Mouse (Mus musculus) spleen, postnatal 36 days (tissue): ENCODE measurements around the gene Adcy2.

Experiments
- DNase-seq, 2 experiments: peaks; one replicate each; pipeline ENCODE4 v3.0.0; 2022; ENCODE audit warnings: low spot score in 2 of 2, mixed read lengths in 1 of 2

Gene Adcy2

GRCm38 (mm10) chr13:68826461-68826860, 172.9 kb downstream of the Adcy2 start:
- no peak for DNase-seq

DNA sequence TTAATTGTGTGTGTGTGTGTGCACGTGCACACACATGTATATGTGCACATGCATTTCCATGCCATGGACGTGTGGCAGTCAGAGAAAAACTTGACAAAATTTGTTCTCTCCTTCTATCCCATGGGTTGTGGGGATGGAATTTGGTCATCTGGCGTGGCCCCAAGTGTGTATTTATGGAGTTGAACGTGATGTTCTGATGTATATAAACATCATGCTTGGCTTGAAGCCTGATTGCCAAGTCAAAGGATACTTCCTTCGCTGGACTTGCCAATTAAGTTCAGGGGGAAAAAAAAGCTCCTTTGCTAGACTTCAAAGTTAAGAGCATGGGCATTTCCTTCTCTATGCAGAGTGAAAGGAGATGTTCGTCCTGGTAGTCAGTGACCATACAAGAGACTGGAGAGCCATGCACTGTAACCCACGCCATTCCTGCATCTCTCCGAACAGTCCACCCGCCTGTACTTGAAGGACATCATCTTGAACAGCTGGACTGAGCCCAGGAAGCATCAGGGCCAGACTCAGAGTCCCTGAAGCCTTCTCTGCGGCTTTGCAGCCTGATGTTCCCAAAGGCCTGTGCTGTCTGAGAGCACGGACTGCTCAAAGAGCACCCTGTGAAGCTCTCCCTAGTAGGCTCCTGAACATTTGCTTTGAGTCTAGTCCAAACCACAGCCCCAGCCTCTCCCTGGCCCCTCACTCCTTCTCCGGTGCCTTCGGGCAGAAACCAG, 178.3 kb downstream of the Adcy2 start:
- DNase-seq: no peak

DNA sequence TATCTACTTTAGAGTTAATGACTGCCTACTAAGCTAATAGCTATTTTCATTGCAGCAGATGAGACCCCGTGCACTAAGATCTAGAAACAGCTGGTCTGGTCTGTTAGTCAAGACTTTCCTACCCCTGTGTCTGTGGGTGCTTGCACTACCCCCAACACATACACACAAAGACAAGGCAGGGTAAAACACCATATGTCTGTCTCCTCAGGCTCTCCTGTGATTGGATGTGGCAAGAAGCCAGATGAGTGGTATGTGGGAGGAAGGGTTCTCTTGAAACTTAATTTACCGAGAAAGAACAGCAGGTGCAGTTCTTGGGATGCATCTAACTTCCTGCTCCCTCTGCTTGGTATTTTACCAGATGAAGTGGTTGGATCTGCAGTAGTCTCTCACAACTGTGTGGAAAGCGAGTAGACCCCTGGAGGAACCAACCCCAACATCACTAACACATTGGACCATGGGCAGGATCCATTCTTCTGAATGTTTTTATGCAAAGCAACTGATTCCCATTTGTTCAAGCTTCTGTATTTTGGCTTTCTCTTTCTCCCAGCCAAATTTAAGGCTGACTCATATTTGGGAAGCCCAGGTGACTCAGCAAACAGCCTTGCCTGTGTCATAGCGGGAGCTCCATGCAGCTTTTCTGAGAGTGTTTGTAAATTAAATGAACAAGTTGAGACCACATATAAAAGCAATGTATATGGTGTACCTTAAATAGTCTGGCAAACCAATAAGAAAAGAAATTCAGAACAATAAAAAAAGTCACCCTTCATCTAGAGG, 183.4 kb downstream of the Adcy2 start:
- DNase-seq: no peak

DNA sequence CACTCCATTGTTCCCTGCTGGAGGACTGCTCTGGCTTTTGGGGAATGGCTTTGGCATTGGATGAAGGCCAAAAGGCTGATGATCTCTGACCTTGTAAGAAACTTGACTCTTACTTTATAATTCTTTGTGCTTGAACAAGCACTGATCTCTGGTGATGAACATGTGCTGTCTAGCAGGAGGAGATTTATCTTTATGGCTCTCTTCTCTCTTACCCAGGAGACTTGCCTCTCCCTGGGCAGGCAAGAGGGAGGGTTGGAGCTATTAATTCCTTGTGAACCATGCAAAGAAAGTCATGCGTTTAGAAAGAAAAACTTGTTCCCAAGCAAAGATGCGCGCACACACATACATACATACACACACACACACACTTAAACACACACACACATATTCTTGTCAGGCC, 188.2 kb downstream of the Adcy2 start:
- no peak for DNase-seq

DNA sequence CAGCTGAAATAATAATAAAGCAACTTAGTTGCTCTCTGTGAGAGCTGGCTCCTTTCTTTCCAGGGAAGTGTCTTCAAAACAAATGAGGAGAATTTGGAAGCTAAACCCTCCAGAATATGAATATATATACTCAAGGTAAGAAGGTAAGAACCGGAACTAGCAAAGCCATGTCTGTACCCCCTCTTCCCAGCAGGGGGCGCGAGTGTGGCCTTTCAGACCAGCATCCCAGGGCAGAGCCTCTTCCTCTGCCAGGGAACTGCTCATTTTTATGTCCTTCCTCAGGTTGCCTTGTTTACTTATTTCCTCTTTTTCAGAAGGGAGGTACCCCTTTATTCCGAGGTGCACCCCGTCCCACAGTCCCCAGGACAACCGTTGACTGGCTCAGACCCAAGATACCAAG, 199.6 kb downstream of the Adcy2 start:
- DNase-seq: no peak

DNA sequence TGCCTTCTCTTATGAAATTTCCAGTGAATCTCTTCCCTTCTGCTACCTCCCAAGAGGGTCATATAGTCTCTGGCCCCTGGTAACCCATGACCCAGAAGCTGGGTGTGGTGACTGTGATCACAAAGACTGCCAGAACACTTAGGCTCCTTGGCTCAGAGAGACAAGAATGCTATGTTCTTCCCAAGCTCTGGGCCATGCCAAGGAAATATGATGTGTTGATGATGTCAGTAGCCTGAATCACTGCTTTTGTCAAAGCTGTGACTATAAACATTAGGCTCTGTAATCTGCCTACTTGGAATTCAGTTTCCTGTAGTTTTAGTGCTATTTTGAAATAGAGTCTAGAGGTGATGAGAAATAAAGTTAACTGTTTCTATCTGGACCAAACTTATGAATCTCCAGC, 206.1 kb downstream of the Adcy2 start:
- DNase-seq: no peak

DNA sequence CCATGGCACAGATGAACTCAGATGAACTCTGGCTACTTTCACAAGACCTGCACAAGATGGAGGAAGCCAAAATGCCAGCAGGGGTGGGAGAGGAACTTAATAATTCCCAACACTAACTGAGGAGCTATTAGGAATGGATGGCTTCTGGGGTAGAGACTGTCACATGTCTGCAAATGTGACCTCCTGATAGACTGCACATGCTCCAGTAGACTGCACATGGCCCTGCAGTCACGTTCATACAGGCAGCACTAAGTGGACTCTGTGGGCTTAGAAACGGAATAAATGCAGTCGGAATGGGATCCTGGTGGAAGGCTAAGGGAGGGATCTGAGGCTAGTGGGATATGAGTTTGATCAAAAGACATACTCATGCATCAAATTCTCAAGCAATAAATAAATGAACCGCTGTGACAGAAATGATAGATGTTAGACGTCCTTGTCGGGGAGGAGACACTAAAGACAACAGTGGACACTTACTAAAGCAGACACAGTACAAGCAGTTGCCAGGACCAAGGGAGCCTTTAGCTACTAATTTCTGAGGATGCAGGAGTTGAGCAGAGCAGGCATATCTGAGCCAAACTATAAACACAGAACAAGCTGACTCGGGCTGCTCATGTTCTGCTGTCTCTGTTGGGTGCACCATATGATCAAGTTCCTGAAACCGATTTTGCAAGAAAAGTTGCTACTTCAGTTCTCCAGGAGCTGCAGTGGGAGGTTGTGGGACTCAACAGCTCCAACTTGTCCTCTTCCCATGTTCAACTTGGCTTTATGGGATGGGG, 211.9 kb downstream of the Adcy2 start:
- DNase-seq: no peak

DNA sequence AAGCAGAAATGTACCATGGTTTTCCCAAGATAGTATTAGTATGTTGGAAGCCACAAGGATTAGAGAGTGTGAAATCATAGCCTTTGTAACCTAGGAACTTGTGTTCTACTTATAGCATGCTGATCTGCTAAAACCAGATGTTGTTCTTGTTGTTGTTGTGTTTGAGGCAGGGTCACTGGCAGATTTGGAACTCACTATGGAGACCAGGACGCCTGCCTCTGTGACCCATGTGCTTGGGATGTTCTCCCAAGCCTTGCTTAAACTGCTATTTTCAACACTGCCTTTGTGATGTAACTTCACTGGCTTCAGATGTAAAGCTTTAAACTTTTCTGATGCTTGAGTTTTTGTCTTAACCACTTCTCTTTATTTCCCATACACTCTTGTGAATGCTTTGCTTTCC, 216.2 kb downstream of the Adcy2 start:
- DNase-seq: no peak

GRCm38 (mm10) chr13:68778011-68778672, 221.2 kb downstream of the Adcy2 start:
- no peak for DNase-seq

DNA sequence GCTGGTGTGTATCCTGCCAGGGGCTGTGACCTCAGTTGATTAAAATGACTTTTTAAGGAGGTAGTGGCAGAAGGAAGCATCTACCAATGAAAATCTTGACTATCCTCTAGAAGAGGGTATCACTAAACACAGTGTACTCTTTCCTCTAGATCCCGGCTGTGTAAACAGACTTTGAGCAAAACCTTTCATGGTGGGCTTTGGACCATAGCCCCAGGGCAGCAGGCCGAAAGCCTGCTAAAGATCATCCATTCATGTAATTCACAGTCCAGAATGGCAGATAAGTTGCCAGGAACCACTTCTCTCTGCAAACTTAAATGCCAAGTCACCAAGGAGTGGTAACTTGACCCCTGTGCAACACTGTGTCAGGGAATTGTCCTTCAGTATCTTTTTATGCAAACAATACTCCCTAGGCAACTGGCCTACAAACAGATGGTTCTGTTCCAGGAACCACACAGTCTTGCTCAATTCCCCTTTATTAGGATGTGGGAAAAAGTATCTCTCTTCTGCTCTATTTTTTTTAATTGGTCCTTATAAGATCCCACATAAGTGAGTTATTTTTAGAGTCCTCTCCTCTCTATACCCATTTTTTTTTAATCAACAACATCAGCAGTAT, 225.6 kb downstream of the Adcy2 start:
- DNase-seq: no peak

DNA sequence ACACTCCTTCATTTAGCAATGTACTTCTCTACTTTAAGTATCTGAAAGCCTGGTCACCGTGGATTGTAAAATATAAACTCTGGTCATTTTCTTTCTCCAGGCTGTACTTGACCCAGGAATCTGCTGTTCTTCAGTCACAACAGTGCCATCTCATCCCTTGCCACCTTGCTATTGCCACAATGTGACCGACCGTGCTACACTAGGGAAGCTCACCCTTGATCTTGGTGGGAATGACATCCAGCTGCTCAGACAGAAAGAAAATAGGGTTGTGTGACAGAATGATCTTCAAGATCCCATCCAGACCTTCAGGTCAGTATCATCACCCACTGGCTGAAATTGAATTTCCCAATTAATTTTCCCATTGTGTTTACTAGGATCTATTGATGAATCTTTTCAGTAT, 230.8 kb downstream of the Adcy2 start:
- DNase-seq: no peak

DNA sequence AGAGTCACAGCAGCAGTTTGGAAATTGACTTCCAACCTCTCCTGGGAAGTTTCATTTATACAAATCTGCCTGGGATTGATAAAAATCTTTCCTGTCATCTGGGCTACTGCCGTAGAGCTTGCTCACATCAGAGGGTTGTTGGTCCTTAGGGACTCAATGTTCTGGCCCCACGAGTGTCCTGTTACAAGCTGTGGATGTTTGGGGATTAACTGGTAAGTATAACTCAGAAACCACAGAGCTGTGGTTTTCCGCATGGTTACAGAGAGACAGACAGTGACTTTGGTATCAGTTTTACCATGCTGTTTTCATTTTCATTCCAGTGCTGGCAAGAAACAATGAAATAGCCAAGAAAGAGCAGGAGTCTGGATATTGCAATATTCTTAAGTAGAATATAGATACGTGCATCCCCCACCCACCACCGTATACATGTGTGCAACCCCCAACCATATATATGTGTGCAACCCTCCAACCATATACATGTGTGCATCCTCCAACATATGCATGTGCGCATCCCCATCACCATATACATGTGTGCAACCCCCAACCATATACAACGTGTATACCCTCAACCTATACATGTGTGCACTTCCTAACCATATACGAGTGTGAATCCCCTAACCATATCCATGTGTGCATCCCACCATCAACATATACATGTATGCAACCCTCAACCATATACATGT, 233.3 kb downstream of the Adcy2 start:
- no peak for DNase-seq

- no peak for DNase-seq
These were observed 234.7 kb downstream of the Adcy2 start for GRCm38 (mm10) chr13:68764614-68765013.

DNA sequence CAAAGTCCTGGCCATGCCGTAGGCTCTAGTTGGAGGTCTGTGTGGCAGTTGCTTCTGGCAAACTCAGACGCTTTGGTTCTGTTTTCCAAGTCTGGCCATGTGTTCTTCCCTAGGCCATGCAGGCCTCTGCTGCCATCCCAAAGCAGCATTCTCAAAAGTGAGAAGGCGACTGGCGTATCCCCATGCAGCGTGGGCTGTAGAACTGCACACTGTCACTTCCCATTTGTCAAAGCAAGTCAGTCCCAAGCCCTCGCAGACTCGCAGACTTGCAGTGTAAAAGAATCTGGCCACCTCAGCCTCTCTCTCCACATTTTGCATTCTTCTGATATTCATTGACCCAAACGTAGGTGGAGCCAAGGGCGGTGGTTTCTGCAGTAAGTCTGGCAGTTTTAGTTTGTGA, 249.5 kb downstream of the Adcy2 start:
- no peak for DNase-seq

DNA sequence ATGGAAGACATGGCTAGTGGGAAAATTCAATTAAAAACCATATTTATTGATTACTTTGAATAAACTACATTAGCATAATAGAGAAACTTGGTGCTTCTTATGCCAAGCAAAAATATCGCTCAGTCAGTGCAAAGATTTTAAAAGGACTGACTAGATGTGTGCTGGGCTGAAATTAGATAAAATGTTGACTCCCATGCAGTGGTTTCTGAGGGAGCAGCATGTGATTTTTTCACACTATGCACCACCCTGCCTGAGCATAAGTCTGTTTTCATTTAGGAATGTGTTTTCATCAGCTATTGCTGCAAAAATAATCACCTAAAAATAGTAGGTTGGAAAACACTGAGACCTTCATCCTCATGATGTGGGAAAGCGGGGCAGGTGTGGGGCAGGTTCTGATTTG, 250.0 kb downstream of the Adcy2 start:
- DNase-seq: no peak

DNA sequence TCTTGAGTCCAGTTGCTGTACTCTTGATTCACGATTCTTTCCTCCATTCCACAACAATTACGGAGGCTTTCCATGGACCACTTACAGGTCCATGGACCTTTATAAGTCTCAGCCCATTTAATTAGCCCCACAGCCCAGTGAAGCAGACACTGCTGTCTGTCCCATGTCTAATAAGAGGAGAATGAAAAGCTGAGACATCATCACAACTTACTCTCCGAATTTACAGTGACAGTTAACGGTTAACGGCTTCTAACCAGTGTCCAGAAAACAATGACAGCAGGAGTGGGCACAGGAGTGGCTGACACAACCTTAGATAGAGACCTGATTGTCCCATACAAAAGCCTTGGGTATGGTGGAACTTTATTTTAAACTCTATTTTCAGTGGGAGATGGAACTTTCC, 253.9 kb downstream of the Adcy2 start:
- DNase-seq: no peak

- no peak for DNase-seq
These were observed 286.7 kb downstream of the Adcy2 start for GRCm38 (mm10) chr13:68712661-68713060.

GRCm38 (mm10) chr13:68707296-68707747, 292.0 kb downstream of the Adcy2 start:
- no peak for DNase-seq

GRCm38 (mm10) chr13:68684919-68685318, 314.4 kb downstream of the Adcy2 start:
- no peak for DNase-seq

DNA sequence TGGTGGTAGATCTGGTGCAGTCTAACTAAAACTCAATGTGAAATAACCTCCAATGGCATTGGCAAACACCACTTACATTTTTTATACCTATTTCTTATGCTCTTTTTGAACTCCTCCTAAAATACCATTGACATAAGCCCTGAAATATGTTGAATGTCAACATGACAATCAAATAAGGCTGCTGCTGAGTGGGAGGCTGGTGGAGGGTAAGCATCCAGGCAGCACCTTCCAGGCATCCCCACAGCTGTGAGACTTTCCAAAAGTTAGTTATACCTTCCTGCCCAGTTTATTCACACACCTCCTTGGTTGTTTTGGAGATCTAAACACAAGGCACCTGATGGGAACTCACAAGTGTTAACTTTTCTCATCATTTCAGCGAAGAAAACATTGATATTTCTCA, 318.9 kb downstream of the Adcy2 start:
- no peak for DNase-seq

DNA sequence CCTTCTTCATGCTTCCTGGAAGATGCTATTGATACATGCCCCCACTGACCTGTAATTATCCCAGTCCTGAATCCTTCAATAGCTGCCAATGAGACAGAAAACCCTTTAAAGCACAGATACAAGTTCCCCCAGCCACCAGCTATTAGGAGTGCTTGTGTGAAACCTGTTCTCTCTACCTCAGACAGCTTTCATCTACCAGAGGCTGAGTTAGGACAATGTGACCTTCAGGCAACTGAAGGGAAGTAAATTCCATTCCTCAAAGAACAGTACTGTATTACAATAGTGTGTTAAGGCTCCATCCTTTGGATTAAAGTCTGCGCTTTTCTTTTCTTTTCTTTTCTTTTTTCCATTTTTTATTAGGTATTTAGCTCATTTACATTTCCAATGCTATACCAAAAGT, 356.6 kb downstream of the Adcy2 start:
- DNase-seq: no peak
